Mouse (Mus musculus) gastrocnemius, postnatal 25 days (tissue): Measurements from ENCODE around the gene 4933430I17Rik. TPM values are rescaled to one million over a fixed set of nuclear protein-coding genes. Genes with fewer than 3 reads are reported as not detected.
A peak's percentile ranks its signal among the peaks of the same experiment; 100 is the strongest.
"Not testable (repeated sequence)": the region's sequence is repeated elsewhere in the genome, so short reads cannot be mapped to it uniquely, and the experiment has no call there.

Experiments
- DNase-seq: peaks from one replicate; pipeline ENCODE4 v3.0.0; 2022
- total RNA-seq, 2 experiments: library from RNA; stranded (reverse); gene quantifications; 1 replicate in 1 of 2; 2 replicates in 1 of 2; pipeline ENCODE4 v1.2.3; 2021

4933430I17Rik gene
- total RNA-seq, 2 experiments from 2014 or later = 0.20 TPM; not detected in 1

GRCm38 (mm10) chr4:62544801-62545200 lies 19.6 kb downstream of the 4933430I17Rik start:
- no peak for DNase-seq

- DNase-seq = no peak
Measured at GRCm38 (mm10) chr4:62551966-62552365, 26.8 kb downstream of the 4933430I17Rik start.

- DNase-seq = no peak
Measured at GRCm38 (mm10) chr4:62557436-62557835, 32.3 kb downstream of the 4933430I17Rik start.

GRCm38 (mm10) chr4:62559797-62560329 lies 34.7 kb downstream of the 4933430I17Rik start, which contains the start of gene Rgs3:
TSS of gene Rgs3 (plus strand) at chr4:62559847.
- no peak for DNase-seq

- DNase-seq = peak; percentile 34
Measured at GRCm38 (mm10) chr4:62560963-62561629, 35.9 kb downstream of the 4933430I17Rik start.

GRCm38 (mm10) chr4:62561630-62562001 lies 36.4 kb downstream of the 4933430I17Rik start:
- DNase-seq = no peak

- no peak for DNase-seq
Measured at GRCm38 (mm10) chr4:62562006-62562405, 36.8 kb downstream of the 4933430I17Rik start.

GRCm38 (mm10) chr4:62566530-62566929 lies 41.4 kb downstream of the 4933430I17Rik start:
- DNase-seq = no peak

GRCm38 (mm10) chr4:62567696-62568095 lies 42.5 kb downstream of the 4933430I17Rik start:
- DNase-seq = no peak

GRCm38 (mm10) chr4:62568359-62568758 lies 43.2 kb downstream of the 4933430I17Rik start:
- DNase-seq = no peak

GRCm38 (mm10) chr4:62569603-62570002 lies 44.4 kb downstream of the 4933430I17Rik start:
- DNase-seq = no peak

GRCm38 (mm10) chr4:62570029-62570428 lies 44.9 kb downstream of the 4933430I17Rik start:
- no peak for DNase-seq

- DNase-seq = no peak
Measured at GRCm38 (mm10) chr4:62582365-62583264, 57.4 kb downstream of the 4933430I17Rik start.

GRCm38 (mm10) chr4:62583265-62584092 lies 58.3 kb downstream of the 4933430I17Rik start:
- peak; percentile 56 for DNase-seq

- no peak for DNase-seq
Measured at GRCm38 (mm10) chr4:62587067-62587466, 61.9 kb downstream of the 4933430I17Rik start.

- no peak for DNase-seq
Measured at GRCm38 (mm10) chr4:62590878-62591277, 65.7 kb downstream of the 4933430I17Rik start.

- no peak for DNase-seq
Measured at GRCm38 (mm10) chr4:62591326-62591725, 66.2 kb downstream of the 4933430I17Rik start.

- not testable (repeated sequence) for DNase-seq
Measured at GRCm38 (mm10) chr4:62593546-62594240, 68.5 kb downstream of the 4933430I17Rik start.

- DNase-seq = no peak
Measured at GRCm38 (mm10) chr4:62594442-62594841, 69.3 kb downstream of the 4933430I17Rik start.

GRCm38 (mm10) chr4:62596051-62596450 lies 70.9 kb downstream of the 4933430I17Rik start:
- no peak for DNase-seq
